ENCODE assay signal across 9 mouse cellular contexts in the genomic region with DNA sequence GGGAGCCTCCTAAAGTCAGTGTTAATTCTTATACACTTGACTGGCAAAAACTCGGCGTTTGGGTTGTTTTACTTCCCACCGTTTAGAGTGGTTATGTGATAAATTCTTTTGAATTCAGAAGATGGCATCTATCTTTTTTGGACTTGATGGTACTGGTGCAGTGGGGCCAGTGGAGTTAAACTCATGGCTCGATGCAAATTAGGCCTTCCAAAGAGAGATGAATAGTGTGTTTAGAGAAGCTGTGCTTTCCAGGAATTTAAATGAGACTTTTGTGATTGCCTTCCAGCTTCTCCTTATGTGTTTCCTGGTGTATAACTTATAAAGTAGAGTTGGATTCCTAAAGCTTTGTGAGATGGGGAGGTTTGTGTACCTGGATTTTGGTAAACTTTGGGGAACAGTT. TPM values are rescaled to one million over a fixed set of nuclear protein-coding genes. Genes with fewer than 3 reads are reported as not detected.
DNase-seq lines count a peak whose midpoint lies in the region; ATAC-seq and TF ChIP-seq lines count a peak whose summit lies in the region.
"Had no signal": no experiment of that assay in that cellular context is flagged by ENCODE, and none has a peak within 500 bp of the region (broad histone marks: within the 10 kb centered on the region; RNA-seq: fewer than 3 reads in every experiment).

No protein-coding gene starts in this region.

- no peaks in the 10 kb centered on the region for H3K36me3 ChIP-seq in forebrain, embryonic 14.5 days (ENCODE audit: control insufficient read depth, insufficient read depth, low read length)
- no peaks in the 10 kb centered on the region for H3K36me3 ChIP-seq in limb, embryonic 12.5 days
- H3K36me3 ChIP-seq in neural tube, embryonic 14.5 days (ENCODE audit: control insufficient read depth, insufficient read depth, low read length) = no peaks in the 10 kb centered on the region

- TF ChIP-seq CTCF in layer of hippocampus, adult 2 months (conservative IDR thresholded peaks at IDR 0.05) = no peak

- H3K4me1 ChIP-seq in forebrain, embryonic 14.5 days (ENCODE audit: control insufficient read depth, insufficient read depth, low read length) = peaks cover 6% of the 10 kb centered on the region; the same call in 1 of the 2 replicates
- H3K4me1 ChIP-seq in limb, embryonic 12.5 days (replicated peaks) = peaks cover 11% of the 10 kb centered on the region; the same call in 1 of the 2 replicates
- no peaks in the 10 kb centered on the region for H3K4me1 ChIP-seq in neural tube, embryonic 14.5 days (ENCODE audit: control insufficient read depth, insufficient read depth, low read length)

- peak overlapping the region; percentile 94; the same call in 1 of the 2 replicates for H3K9ac ChIP-seq in forebrain, embryonic 14.5 days (ENCODE audit: low read length)
- no peak overlapping the region for H3K9ac ChIP-seq in limb, embryonic 12.5 days (replicated peaks)
- H3K9ac ChIP-seq in neural tube, embryonic 14.5 days (replicated peaks; ENCODE audit: low read depth, low read length) = peak overlapping the region; percentile 98; the same call in 1 of the 2 replicates

- peak overlapping the region; percentile 68 for H3K4me2 ChIP-seq in forebrain, embryonic 14.5 days (ENCODE audit: low read length)
- peak overlapping the region; percentile 84 for H3K4me2 ChIP-seq in limb, embryonic 12.5 days
- H3K4me2 ChIP-seq in neural tube, embryonic 14.5 days (ENCODE audit: low read depth, low read length) = peak overlapping the region; percentile 76

- WGBS in forebrain, embryonic 14.5 days = 6% methylated on average over 4 of the region's 4 CpGs
- WGBS in limb, embryonic 12.5 days = 28% methylated on average over 4 of the region's 4 CpGs
- 11% methylated on average over 4 of the region's 4 CpGs for WGBS in neural tube, embryonic 14.5 days

- DNase-seq in layer of hippocampus, adult 2 months (ENCODE audit: low spot score in 2 of 2) = no peak
- no peak for DNase-seq in layer of hippocampus, adult 8-10 months (ENCODE audit: low spot score in 2 of 2)
- DNase-seq in forebrain, embryonic 14.5 days (ENCODE audit: low spot score) = peak; percentile 35
- DNase-seq in ovary, postnatal 10 days (ENCODE audit: low spot score) = no peak
- no peak for DNase-seq in heart, postnatal 14 days
- DNase-seq in heart, adult 18-20 months = no peak
- DNase-seq: right cerebral cortex, postnatal 25 days had no signal

- ATAC-seq in forebrain, embryonic 14.5 days = no peak
- no peak for ATAC-seq in limb, embryonic 12.5 days (ENCODE audit: insufficient number of reproducible peaks, insufficient read depth, low FRiP score, low TSS enrichment, low read depth)
- ATAC-seq in neural tube, embryonic 14.5 days (ENCODE audit: low read depth) = no peak

- H3K27me3 ChIP-seq in forebrain, embryonic 14.5 days (replicated peaks; ENCODE audit: control insufficient read depth, insufficient read depth, low read length) = no peaks in the 10 kb centered on the region
- H3K27me3 ChIP-seq in limb, embryonic 12.5 days = peaks cover 28% of the 10 kb centered on the region
- H3K27me3 ChIP-seq in neural tube, embryonic 14.5 days (ENCODE audit: control insufficient read depth, insufficient read depth, low read length) = peaks cover 8% of the 10 kb centered on the region

- H3K27ac ChIP-seq in layer of hippocampus, adult 2 months = no peak overlapping the region
- H3K27ac ChIP-seq in forebrain, embryonic 14.5 days (ENCODE audit: low read depth, low read length) = no peak overlapping the region
- no peak overlapping the region for H3K27ac ChIP-seq in limb, embryonic 12.5 days
- H3K27ac ChIP-seq in neural tube, embryonic 14.5 days (ENCODE audit: low read depth, low read length) = no peak overlapping the region

- H3K9me3 ChIP-seq in forebrain, embryonic 14.5 days (replicated peaks; ENCODE audit: control insufficient read depth, low read length) = no peaks in the 10 kb centered on the region
- H3K9me3 ChIP-seq in limb, embryonic 12.5 days = no peaks in the 10 kb centered on the region
- no peaks in the 10 kb centered on the region for H3K9me3 ChIP-seq in neural tube, embryonic 14.5 days (ENCODE audit: control insufficient read depth, low read length)

- intact Hi-C loops in heart, postnatal 14 days (cut with DNase I) = no loop called here

- peak overlapping the region; percentile 89 for H3K4me3 ChIP-seq in layer of hippocampus, adult 2 months
- peak overlapping the region; percentile 70 for H3K4me3 ChIP-seq in forebrain, embryonic 14.5 days (ENCODE audit: low read depth, low read length)
- H3K4me3 ChIP-seq in limb, embryonic 12.5 days (replicated peaks) = peak overlapping the region; percentile 67
- peak overlapping the region; percentile 78 for H3K4me3 ChIP-seq in neural tube, embryonic 14.5 days (ENCODE audit: low read depth, low read length)

RNA-seq across cellular contexts. Expression of a gene that starts 1.5 kb away (rescaled TPM):
- 10 to 100 TPM; 13.8 to 15.8 TPM for total RNA-seq in layer of hippocampus, adult 2 months (2021)
- total RNA-seq in layer of hippocampus, adult 8-10 months (2022) = 10 to 100 TPM; 12.3 to 17.8 (median 12.9) TPM
- polyA plus RNA-seq in forebrain, embryonic 14.5 days (2014; fragmentation: Nextera tagmentation; extraction: Ambion mirVana) = 20.7 and 28.4 TPM in 2 replicates
- polyA plus RNA-seq in limb, embryonic 12.5 days (2016; fragmentation: Nextera tagmentation; extraction: Ambion mirVana) = 5.9 TPM in 2 replicates
- 41.8 and 51.2 TPM in 2 replicates for polyA plus RNA-seq in neural tube, embryonic 14.5 days (2014; fragmentation: Nextera tagmentation; extraction: Ambion mirVana)
- total RNA-seq in heart, postnatal 14 days (2021) = not detected
- not detected for total RNA-seq in heart, adult 18-20 months (2021)

Comparison
In these comparisons a context has a peak if more than half of its experiments do, and no peak if none do; other contexts are left out.
1. RNA of a gene that starts 1.5 kb away (total RNA-seq): 13.8 to 15.8 TPM in layer of hippocampus, adult 2 months and 12.3 to 17.8 TPM in layer of hippocampus, adult 8-10 months; not detected in heart, adult 18-20 months and not detected in heart, postnatal 14 days; every median in the first group is over 10 times any median in the second.
2. Peak in every context shown above with its lines, with median percentiles within 50 percentile points of each other: H3K4me3 ChIP-seq and H3K4me2 ChIP-seq.